Mouse (Mus musculus) midbrain, embryonic 16.5 days (tissue): Measurements from ENCODE around the gene Steap3. TPM values are rescaled to one million over a fixed set of nuclear protein-coding genes. Genes with fewer than 3 reads are reported as not detected.
"Not testable (repeated sequence)": the region's sequence is repeated elsewhere in the genome, so short reads cannot be mapped to it uniquely, and the experiment has no call there.

ENCODE experiments used
- ATAC-seq: fragments of 200-750 bp; cut with Nextera tagmentation; 2 replicates; pipeline ENCODE4 v1.8.0; 2017; ENCODE audit warnings: moderate TSS enrichment
- H3K27ac ChIP-seq: fragments of 300-500 bp; sonication (generic); 2 replicates; pipeline ENCODE4 v1.5.1; 2014; ENCODE audit warnings: mild to moderate bottlenecking, low read length, mixed read lengths
- H3K27me3 ChIP-seq: fragments of 300-500 bp; sonication (generic); 2 replicates; pipeline ENCODE4 v1.6.1; 2014; ENCODE audit warnings: low read depth, low read length, mixed read lengths; ENCODE audit not compliant: control insufficient read depth, insufficient read depth
- H3K36me3 ChIP-seq: fragments of 300-500 bp; sonication (generic); 2 replicates; pipeline ENCODE4 v1.6.1; 2014; ENCODE audit warnings: mild to moderate bottlenecking, low read length, moderate library complexity, mixed read lengths; ENCODE audit not compliant: control insufficient read depth, insufficient read depth
- H3K4me1 ChIP-seq: fragments of 300-500 bp; sonication (generic); 2 replicates; pipeline ENCODE4 v1.6.1; 2014; ENCODE audit warnings: mild to moderate bottlenecking, low read length, mixed read lengths; ENCODE audit not compliant: control insufficient read depth, insufficient read depth
- H3K4me2 ChIP-seq: fragments of 300-500 bp; sonication (generic); 2 replicates; pipeline ENCODE4 v1.6.1; 2014; ENCODE audit warnings: mild to moderate bottlenecking, low read length, mixed read lengths
- H3K4me3 ChIP-seq: fragments of 300-500 bp; sonication (generic); 2 replicates; pipeline ENCODE4 v1.5.1; 2014; ENCODE audit warnings: low read depth, mild to moderate bottlenecking, low read length, moderate library complexity, mixed read lengths
- H3K9ac ChIP-seq: fragments of 300-500 bp; sonication (generic); 2 replicates; pipeline ENCODE4 v1.6.1; 2014; ENCODE audit warnings: low read depth, low read length, mixed read lengths
- H3K9me3 ChIP-seq: fragments of 300-500 bp; sonication (generic); replicated peaks from 2 replicates; pipeline ENCODE4 v1.6.1; 2014; ENCODE audit warnings: mild to moderate bottlenecking, low read length, mixed read lengths; ENCODE audit not compliant: control insufficient read depth, poor library complexity, severe bottlenecking
- WGBS: fragments of 180-500 bp; shearing (Covaris S2); extraction: QIAGEN DNeasy Blood & Tissue Kit; methylation state at CpG from one replicate; pipeline ENCODE4 v1.1.7; 2014; 5-methylcytosine and 5-hydroxymethylcytosine counted together
- polyA plus RNA-seq: library from polyadenylated mRNA; unstranded; fragments of >200 nt; fragmentation: Nextera tagmentation; extraction: Ambion mirVana; gene quantifications from 2 replicates; pipeline ENCODE4 v1.2.1, GENCODE M21; 2015

Steap3 gene
- polyA plus RNA-seq, result 2.7 and 3.7 TPM in 2 replicates

DNA sequence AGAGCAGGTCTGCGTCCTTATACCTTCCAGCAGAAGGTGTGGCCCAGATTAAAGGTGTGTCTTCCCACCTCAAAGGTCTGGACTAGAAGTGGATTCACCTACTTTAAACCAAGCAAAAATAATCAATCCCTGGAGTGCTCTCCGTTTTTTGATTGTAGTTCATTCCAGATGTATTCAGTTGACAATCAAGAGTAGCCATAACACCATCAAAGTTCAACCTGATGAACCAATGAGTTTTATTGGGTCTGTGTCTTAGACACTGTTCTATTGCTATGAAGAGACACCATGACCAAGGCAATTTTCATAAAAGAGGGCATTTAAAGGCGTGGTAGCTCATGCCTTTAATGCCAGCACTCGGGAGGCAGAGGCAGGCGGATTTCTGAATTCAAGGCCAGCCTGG lies at the start of gene Steap3:
TSS of gene Steap3 (minus strand) at position 101 of the 400 bp plus-strand sequence.
- H3K9ac ChIP-seq, result no peak within 1 kb of the TSS

DNA sequence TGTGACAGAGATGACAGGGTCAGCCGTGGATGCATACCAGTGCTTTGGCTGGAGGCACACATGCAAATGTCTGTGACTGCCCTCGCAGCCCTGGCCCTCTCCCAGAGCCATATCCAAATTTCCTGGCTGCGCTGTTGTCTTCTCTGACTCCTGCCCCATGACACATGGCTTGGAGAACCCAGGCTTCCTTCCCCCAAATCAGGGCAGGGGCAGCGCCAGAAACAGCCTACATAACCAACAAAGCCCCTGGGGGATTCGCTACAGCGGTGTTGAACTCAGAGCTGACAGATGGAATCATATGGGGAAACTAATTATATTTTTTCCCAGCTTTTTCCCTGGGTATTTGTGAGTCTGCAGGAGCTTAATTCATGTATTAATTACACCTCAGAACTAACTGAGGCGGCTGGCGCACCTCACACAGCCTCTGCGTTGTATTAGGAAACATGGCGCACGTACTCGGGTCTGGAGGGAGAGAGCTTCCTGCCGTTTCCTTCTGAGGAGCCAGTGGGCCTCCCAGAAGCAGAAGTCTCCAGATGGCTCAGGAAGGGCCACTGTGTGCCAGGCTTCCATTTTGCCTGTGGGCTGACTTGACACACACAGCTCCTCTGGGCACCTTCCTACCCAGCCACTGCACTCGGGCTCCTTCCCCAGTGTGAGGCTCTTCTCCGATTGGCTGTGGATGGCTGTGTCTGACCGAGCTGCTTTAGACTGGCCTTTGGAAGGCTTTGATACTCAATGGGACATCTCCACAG lies 48.9 kb upstream of the Steap3 start:
- Histone ChIP-seq H3K9me3 (no peaks in the 10 kb centered on the region), H3K9ac (no peak overlapping the region), H3K4me1 (no peaks in the 10 kb centered on the region; the same call in 1 of the 2 replicates), H3K4me2 (0 out of 2 replicates have a peak overlapping the region, but pooled peaks have one; percentile 9), H3K4me3 (no peak overlapping the region), H3K27ac (no peak overlapping the region), H3K36me3 (no peaks in the 10 kb centered on the region), H3K27me3 (no peaks in the 10 kb centered on the region)
- WGBS, result 56% methylated on average over 16 of the region's 16 CpGs
- ATAC-seq, result peak; percentile 47; the same call in 1 of the 2 replicates

More for the DNA sequence above, at the start of gene Steap3:
- no peak within 1 kb of the TSS for H3K4me2 ChIP-seq
- no peaks in the 10 kb centered on the region for H3K27me3 ChIP-seq
- no peak within 1 kb of the TSS for H3K4me3 ChIP-seq
- H3K27ac ChIP-seq, result no peak within 1 kb of the TSS
- H3K4me1 ChIP-seq, result no peaks in the 10 kb centered on the region
- H3K9me3 ChIP-seq, result no peaks in the 10 kb centered on the region
- ATAC-seq, result no peak
- 94% methylated on average over 5 of the region's 5 CpGs for WGBS
- no peaks in the 10 kb centered on the region for H3K36me3 ChIP-seq

- H3K4me1 ChIP-seq, result no peaks in the 10 kb centered on the region
- no peak overlapping the region for H3K4me2 ChIP-seq
- no peaks in the 10 kb centered on the region for H3K36me3 ChIP-seq
- no peak for ATAC-seq
- H3K9ac ChIP-seq, result no peak overlapping the region
- no peak overlapping the region for H3K4me3 ChIP-seq
- 70% methylated on average over 2 of the region's 2 CpGs for WGBS
- H3K9me3 ChIP-seq, result no peaks in the 10 kb centered on the region
- no peaks in the 10 kb centered on the region for H3K27me3 ChIP-seq
- no peak overlapping the region for H3K27ac ChIP-seq
These were observed 33.3 kb upstream of the Steap3 start for GRCm38 (mm10) chr1:120305801-120306200.

GRCm38 (mm10) chr1:120296936-120297335 lies 24.4 kb upstream of the Steap3 start:
- Histone ChIP-seq H3K36me3 (no peaks in the 10 kb centered on the region), H3K4me2 (no peak overlapping the region), H3K4me3 (no peak overlapping the region), H3K27ac (no peak overlapping the region), H3K27me3 (no peaks in the 10 kb centered on the region), H3K9ac (no peak overlapping the region), H3K4me1 (no peaks in the 10 kb centered on the region), H3K9me3 (no peaks in the 10 kb centered on the region)
- WGBS, result 90% methylated on average over 2 of the region's 2 CpGs
- no peak for ATAC-seq

- Histone ChIP-seq H3K9ac (no peak overlapping the region), H3K4me3 (no peak overlapping the region), H3K27ac (no peak overlapping the region), H3K9me3 (no peaks in the 10 kb centered on the region), H3K27me3 (no peaks in the 10 kb centered on the region), H3K36me3 (no peaks in the 10 kb centered on the region), H3K4me1 (no peaks in the 10 kb centered on the region), H3K4me2 (no peak overlapping the region)
- WGBS, result 78% methylated on average over 1 of the region's 1 CpGs
- ATAC-seq, result no peak
These were observed 21.3 kb upstream of the Steap3 start for GRCm38 (mm10) chr1:120293803-120294202.

DNA sequence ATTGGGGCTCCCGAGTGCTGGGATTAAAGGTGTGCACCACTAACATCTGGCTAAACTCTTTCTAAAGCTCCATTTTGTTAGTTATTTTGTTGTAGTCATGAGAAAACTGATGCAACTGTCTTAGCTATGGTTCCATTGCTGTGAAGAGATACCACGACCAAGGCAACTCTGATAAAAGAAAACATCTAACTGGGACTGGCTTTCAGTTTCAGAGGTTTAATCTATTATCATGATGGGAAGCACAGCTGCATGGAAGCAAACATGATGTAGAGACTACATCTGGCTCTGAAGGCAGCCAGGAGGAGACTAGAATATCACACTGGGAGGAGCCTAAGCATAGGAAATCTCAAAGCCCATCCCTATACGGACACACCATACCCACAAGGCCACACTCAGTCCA lies 19.2 kb upstream of the Steap3 start:
- WGBS, result 85% methylated on average over 3 of the region's 3 CpGs
- no peaks in the 10 kb centered on the region for H3K36me3 ChIP-seq
- no peak for ATAC-seq

DNA sequence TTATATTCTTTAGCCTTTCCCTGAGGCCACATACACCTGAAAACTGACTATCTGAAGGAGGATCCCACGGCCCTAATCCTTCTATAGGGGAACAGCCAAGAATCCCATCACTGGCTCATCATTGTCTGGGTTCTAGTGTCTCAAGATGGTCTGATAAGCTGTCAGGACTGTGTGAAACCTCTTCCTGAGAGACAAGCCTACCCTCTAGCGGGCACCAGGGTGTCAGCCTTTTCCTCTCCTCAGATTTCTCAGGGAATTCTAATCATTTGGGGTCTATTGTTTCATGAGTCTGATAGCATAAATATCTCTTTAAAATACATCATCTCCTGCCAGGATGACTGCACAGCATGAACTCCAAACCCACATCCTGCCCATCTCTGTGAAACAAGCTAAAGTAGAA lies 17.3 kb upstream of the Steap3 start:
- 74% methylated on average over 2 of the region's 2 CpGs for WGBS
- no peaks in the 10 kb centered on the region for H3K36me3 ChIP-seq
- H3K4me3 ChIP-seq, result no peak overlapping the region
- no peaks in the 10 kb centered on the region for H3K27me3 ChIP-seq
- no peak overlapping the region for H3K4me2 ChIP-seq
- no peaks in the 10 kb centered on the region for H3K4me1 ChIP-seq
- H3K9ac ChIP-seq, result no peak overlapping the region
- no peak for ATAC-seq
- no peak overlapping the region for H3K27ac ChIP-seq
- no peaks in the 10 kb centered on the region for H3K9me3 ChIP-seq

More for the DNA sequence above, 19.2 kb upstream of the Steap3 start:
- no peaks in the 10 kb centered on the region for H3K9me3 ChIP-seq
- no peak overlapping the region for H3K27ac ChIP-seq
- H3K4me2 ChIP-seq, result no peak overlapping the region
- H3K4me1 ChIP-seq, result no peaks in the 10 kb centered on the region
- no peak overlapping the region for H3K4me3 ChIP-seq
- no peak overlapping the region for H3K9ac ChIP-seq
- no peaks in the 10 kb centered on the region for H3K27me3 ChIP-seq

GRCm38 (mm10) chr1:120287679-120288078 lies 15.2 kb upstream of the Steap3 start:
- Histone ChIP-seq H3K4me2 (no peak overlapping the region), H3K27ac (no peak overlapping the region), H3K9me3 (no peaks in the 10 kb centered on the region), H3K9ac (no peak overlapping the region), H3K36me3 (no peaks in the 10 kb centered on the region), H3K27me3 (no peaks in the 10 kb centered on the region), H3K4me1 (no peaks in the 10 kb centered on the region), H3K4me3 (no peak overlapping the region)
- WGBS, result 40% methylated on average over 4 of the region's 4 CpGs
- ATAC-seq, result no peak

- not testable (repeated sequence) for H3K9me3 ChIP-seq, H3K4me3 ChIP-seq, H3K27ac ChIP-seq, H3K4me1 ChIP-seq, H3K4me2 ChIP-seq, H3K27me3 ChIP-seq, ATAC-seq, H3K9ac ChIP-seq, H3K36me3 ChIP-seq
- 72% methylated on average over 1 of the region's 1 CpGs for WGBS
These were observed 3.6 kb upstream of the Steap3 start for GRCm38 (mm10) chr1:120276058-120276457.
